Mouse (Mus musculus): ENCODE data around the gene Ilk. TPM values are rescaled to one million over a fixed set of nuclear protein-coding genes. Genes with fewer than 3 reads are reported as not detected.
"Not testable (repeated sequence)": the region's sequence is repeated elsewhere in the genome, so short reads cannot be mapped to it uniquely, and the experiment has no call there.

Gene Ilk
- polyA plus RNA-seq, 1 experiment from 2014 or later = 191 TPM

DNA sequence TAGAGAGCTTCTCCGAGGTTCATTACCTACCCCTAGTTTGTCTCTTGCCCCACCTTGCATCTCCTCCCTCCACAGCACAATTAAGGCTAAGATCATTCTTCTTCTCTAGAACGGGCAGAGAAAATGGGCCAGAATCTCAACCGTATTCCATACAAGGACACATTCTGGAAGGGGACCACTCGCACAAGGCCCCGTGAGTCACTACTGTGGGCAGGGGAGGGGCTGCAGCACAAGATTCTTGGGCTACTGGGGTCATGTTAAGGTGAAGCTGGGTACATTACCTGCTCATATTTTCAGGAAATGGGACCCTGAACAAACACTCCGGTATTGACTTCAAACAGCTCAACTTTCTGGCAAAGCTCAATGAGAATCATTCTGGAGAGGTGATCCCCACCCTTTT, 4.5 kb downstream of the Ilk start:
- WGBS = 81% methylated on average over 6 of the region's 6 CpGs
- Histone ChIP-seq H3K27me3 (replicated peaks; ENCODE audit: control insufficient read depth, insufficient read depth, low read length) (no peaks in the 10 kb centered on the region), H3K4me3 (replicated peaks; ENCODE audit: low read length) (no peak overlapping the region), H3K4me1 (replicated peaks; ENCODE audit: control insufficient read depth, insufficient read depth, low read length) (peaks cover 22% of the 10 kb centered on the region), H3K9ac (replicated peaks; ENCODE audit: low read depth, low read length) (no peak overlapping the region), H3K4me2 (ENCODE audit: low read length) (no peak overlapping the region), H3K9me3 (ENCODE audit: control insufficient read depth, low read length) (no peaks in the 10 kb centered on the region), H3K27ac (ENCODE audit: low read length) (no peak overlapping the region), H3K36me3 (ENCODE audit: control insufficient read depth, insufficient read depth) (0 out of 2 replicates have a peak, but pooled peaks cover 2% of the 10 kb centered on the region)
- ATAC-seq = no peak

DNA sequence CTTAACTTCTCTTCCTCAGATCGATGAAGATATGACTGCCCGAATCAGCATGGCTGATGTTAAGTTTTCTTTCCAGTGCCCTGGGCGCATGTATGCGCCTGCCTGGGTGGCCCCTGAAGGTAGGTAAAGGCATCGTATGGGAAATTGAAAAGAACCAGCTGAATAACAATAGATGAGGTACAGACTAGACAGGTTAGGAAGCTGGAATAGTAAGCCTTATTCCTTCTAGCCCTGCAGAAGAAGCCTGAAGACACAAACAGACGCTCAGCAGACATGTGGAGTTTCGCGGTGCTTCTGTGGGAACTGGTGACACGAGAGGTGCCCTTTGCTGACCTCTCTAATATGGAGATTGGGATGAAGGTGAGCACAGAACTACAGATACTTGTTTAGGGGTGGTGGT, 5.6 kb downstream of the Ilk start:
- Histone ChIP-seq H3K27ac (ENCODE audit: low read length) (no peak overlapping the region), H3K9me3 (ENCODE audit: control insufficient read depth, low read length) (no peaks in the 10 kb centered on the region), H3K36me3 (ENCODE audit: control insufficient read depth, insufficient read depth) (0 out of 2 replicates have a peak, but pooled peaks cover 4% of the 10 kb centered on the region), H3K9ac (replicated peaks; ENCODE audit: low read depth, low read length) (no peak overlapping the region), H3K4me1 (replicated peaks; ENCODE audit: control insufficient read depth, insufficient read depth, low read length) (peaks cover 22% of the 10 kb centered on the region), H3K4me2 (ENCODE audit: low read length) (no peak overlapping the region), H3K27me3 (replicated peaks; ENCODE audit: control insufficient read depth, insufficient read depth, low read length) (no peaks in the 10 kb centered on the region), H3K4me3 (replicated peaks; ENCODE audit: low read length) (no peak overlapping the region)
- 92% methylated on average over 9 of the region's 9 CpGs for WGBS
- no peak for ATAC-seq

DNA sequence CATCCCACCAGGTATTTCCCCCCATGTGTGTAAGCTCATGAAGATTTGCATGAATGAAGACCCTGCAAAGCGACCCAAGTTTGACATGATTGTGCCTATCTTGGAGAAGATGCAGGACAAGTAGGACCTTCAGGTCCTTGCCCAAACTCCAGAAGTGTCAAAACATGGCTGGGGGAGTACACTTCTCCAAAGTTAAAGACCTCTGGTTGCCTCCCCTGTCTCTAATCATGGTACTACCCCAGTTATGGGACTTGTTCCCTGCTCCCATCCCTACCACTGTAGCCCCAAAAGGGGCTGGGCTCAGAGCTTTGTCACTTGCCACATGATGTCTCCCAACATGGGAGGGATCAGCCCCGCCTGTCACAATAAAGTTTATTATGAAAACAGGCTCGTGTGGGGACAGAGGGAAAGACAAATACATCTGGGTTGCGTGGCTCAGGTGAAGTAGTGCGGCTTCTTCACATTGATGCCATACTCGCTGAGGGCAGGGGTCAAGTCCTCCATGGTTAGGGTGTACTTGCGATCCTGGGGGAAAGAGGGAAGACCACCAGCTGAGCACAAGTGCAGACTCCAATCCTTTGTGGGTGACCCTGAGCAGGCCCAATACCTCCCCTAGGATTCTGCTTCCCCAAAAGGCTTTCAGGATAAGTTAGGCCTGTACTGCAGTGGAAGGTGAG, 6.3 kb downstream of the Ilk start:
- H3K36me3 ChIP-seq (ENCODE audit: control insufficient read depth, insufficient read depth); H3K27ac ChIP-seq (ENCODE audit: low read length); H3K9me3 ChIP-seq (ENCODE audit: control insufficient read depth, low read length); H3K4me3 ChIP-seq (replicated peaks; ENCODE audit: low read length); H3K4me2 ChIP-seq (ENCODE audit: low read length); ATAC-seq; H3K9ac ChIP-seq (replicated peaks; ENCODE audit: low read depth, low read length); H3K27me3 ChIP-seq (replicated peaks; ENCODE audit: control insufficient read depth, insufficient read depth, low read length): not testable (repeated sequence)
- 83% methylated on average over 7 of the region's 7 CpGs for WGBS
- peaks cover 15% of the 10 kb centered on the region for H3K4me1 ChIP-seq (replicated peaks; ENCODE audit: control insufficient read depth, insufficient read depth, low read length)

DNA sequence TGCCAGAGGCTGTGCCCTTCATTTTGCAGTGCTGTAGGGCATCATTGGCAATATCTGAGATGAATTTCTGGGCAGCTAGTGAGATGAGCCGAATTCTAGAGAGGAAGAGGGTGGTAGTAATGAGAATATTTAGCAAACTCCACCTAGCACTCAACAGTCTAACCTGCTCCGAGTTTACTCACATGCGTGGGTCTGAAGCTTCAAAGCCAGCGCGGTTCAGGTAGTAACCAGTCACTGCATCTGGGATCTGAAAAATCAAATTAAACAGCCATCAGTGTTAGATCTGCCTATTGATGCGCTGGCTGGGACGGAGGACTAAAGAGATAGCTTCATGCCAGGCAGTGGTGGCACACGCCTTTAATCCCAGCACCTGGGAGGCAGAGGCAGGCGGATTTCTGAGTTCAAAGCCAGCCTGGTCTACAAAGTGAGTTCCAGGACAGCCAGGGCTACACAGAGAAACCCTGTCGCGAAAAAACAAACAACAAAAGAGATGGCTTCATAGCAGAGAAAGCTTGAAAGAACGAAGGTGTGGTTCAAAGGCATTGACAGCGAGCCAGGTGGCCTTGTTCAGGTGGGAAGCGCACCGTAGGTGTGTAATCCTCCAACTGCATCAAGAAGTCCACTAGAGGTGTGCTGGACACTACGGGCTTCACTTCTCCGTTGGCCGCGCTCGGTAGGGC, 7.0 kb downstream of the Ilk start:
- H3K27ac ChIP-seq (ENCODE audit: low read length); H3K36me3 ChIP-seq (ENCODE audit: control insufficient read depth, insufficient read depth): not testable (repeated sequence)

DNA sequence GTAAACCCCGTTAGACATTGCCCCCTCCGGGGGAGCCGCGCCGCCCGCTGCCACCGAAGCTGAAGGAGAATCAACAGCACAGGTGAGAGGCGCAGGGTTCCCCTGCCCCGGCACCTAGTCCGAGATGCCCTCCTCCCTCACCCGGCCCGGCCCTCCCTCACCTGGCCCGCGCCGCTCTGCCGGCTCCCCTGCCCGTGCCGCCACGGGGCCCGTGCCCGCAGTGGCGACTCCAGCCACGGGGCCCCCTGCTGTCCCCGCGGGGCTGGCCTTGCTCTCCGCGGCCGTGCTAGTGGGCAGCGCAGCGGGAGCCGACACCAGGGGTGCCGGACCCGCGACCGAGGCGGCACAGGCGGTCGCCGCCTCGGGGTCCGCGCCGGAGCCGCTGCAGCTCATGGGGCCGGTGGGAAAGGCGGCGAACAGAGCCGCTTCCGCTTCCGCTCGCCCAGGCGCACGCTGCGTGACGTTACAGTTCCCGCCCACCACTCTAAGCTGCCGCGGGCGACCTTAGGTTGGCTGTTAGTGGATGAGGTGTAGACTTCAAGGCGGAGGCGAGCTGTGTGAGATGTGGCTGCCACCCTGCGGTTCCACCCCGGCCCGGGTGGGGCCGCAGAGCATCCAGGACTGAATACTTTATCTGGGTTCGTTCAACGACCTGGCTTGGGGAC, 7.7 kb downstream of the Ilk start, which contains the start of gene Taf10:
Gene Taf10 (minus strand): TSS at position 436 of the 665 bp plus-strand sequence.
- H3K36me3 ChIP-seq (ENCODE audit: control insufficient read depth, insufficient read depth) = peaks cover 8% of the 10 kb centered on the region; the same call in 1 of the 2 replicates
- peak within 1 kb of the TSS; percentile 82 for H3K4me2 ChIP-seq (ENCODE audit: low read length)
- H3K9me3 ChIP-seq (ENCODE audit: control insufficient read depth, low read length) = no peaks in the 10 kb centered on the region
- WGBS = under 1% methylated on average over 63 of the region's 67 CpGs
- peaks cover 10% of the 10 kb centered on the region for H3K4me1 ChIP-seq (replicated peaks; ENCODE audit: control insufficient read depth, insufficient read depth, low read length)
- peak within 1 kb of the TSS; percentile 82 for H3K9ac ChIP-seq (replicated peaks; ENCODE audit: low read depth, low read length)
- peak within 1 kb of the TSS; percentile 82 for H3K27ac ChIP-seq (ENCODE audit: low read length)
- H3K27me3 ChIP-seq (replicated peaks; ENCODE audit: control insufficient read depth, insufficient read depth, low read length) = no peaks in the 10 kb centered on the region
- H3K4me3 ChIP-seq (replicated peaks; ENCODE audit: low read length) = peak within 1 kb of the TSS; percentile 84
- peak; percentile 98 for ATAC-seq

More for the DNA sequence above, 7.0 kb downstream of the Ilk start:
- not testable (repeated sequence) for H3K27me3 ChIP-seq (replicated peaks; ENCODE audit: control insufficient read depth, insufficient read depth, low read length); ATAC-seq; H3K9me3 ChIP-seq (ENCODE audit: control insufficient read depth, low read length)
- WGBS = 33% methylated on average over 20 of the region's 20 CpGs
- H3K4me3 ChIP-seq (replicated peaks; ENCODE audit: low read length) = peak overlapping the region; percentile 84
- H3K4me1 ChIP-seq (replicated peaks; ENCODE audit: control insufficient read depth, insufficient read depth, low read length) = peaks cover 14% of the 10 kb centered on the region
- peak overlapping the region; percentile 82 for H3K9ac ChIP-seq (replicated peaks; ENCODE audit: low read depth, low read length)
- H3K4me2 ChIP-seq (ENCODE audit: low read length) = peak overlapping the region; percentile 82

DNA sequence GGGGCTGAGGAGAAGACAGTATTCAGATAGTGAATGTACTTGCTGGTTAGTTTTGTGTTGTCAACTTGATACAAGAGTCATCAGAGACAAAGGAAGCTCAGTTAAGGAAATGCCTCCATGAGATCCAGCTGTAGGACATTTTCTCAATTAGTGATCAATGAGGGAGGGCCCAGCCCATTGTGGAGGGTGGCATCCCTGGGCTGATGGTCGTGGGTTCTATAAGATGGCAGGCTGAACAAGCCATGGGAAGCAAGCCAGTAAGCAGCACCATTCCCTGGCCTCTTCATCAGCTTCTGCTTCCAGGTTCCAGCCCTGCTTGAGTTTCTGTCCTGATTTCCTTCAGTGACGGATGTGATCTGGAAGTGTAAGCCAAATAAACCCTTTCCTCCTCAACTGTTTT, 11.4 kb downstream of the Ilk start:
- Histone ChIP-seq H3K4me1 (replicated peaks; ENCODE audit: control insufficient read depth, insufficient read depth, low read length) (peaks cover 20% of the 10 kb centered on the region), H3K27ac (ENCODE audit: low read length) (no peak overlapping the region), H3K4me3 (replicated peaks; ENCODE audit: low read length) (no peak overlapping the region), H3K27me3 (replicated peaks; ENCODE audit: control insufficient read depth, insufficient read depth, low read length) (no peaks in the 10 kb centered on the region), H3K9ac (replicated peaks; ENCODE audit: low read depth, low read length) (no peak overlapping the region), H3K36me3 (ENCODE audit: control insufficient read depth, insufficient read depth) (peaks cover 6% of the 10 kb centered on the region; the same call in 1 of the 2 replicates), H3K9me3 (ENCODE audit: control insufficient read depth, low read length) (no peaks in the 10 kb centered on the region), H3K4me2 (ENCODE audit: low read length) (no peak overlapping the region)
- WGBS = 81% methylated on average over 2 of the region's 2 CpGs
- no peak for ATAC-seq

DNA sequence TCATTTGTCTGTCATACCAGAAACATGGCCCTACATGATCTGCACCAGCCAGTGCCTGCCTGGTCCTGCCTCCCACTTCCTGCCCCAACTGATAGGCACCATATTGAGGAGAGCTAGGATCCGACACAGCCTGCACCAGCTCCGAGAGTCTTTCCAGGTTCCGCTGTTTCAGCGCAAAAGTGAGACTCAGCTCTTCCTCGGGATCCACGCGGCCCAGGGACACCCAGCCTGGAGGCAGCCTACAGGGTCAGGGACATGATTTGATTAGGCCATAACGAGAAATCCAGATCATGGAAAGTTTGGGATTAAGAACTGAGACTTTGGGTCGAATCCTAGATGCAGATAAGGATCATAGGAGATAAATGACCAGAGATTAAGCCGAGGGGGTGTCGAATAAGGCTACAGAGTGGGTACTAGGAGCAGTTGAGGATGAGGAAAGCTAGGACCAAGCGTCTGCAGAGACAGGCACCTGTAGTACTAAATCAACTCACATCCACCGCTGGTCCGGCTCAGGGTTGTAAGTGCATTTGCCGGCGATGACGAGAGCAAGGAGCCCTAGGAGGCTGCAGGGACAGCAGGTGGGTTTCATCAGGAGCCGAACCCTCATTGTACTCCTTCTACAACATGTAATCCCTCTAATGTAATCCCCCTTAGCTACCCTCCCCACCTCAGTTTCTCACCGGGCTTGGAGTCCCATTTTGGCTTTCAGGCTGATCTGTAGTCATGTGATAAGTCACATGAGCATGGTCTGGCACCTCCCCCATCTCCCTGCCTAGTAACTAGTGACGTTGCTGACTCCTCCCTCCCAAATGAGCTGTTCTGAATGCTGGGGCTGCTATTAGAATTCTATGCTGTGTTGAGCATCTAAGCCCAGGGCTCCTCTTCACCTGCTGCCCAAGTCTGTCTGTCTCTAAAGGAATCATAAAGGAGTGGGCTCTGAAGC, 15.4 kb downstream of the Ilk start, which contains the start of gene Tpp1:
Gene Tpp1 (minus strand): TSS at position 745 of the 943 bp plus-strand sequence.
- Histone ChIP-seq H3K4me2 (ENCODE audit: low read length) (peak within 1 kb of the TSS; percentile 52), H3K27me3 (replicated peaks; ENCODE audit: control insufficient read depth, insufficient read depth, low read length) (no peaks in the 10 kb centered on the region), H3K27ac (ENCODE audit: low read length) (peak within 1 kb of the TSS; percentile 43), H3K4me3 (replicated peaks; ENCODE audit: low read length) (peak within 1 kb of the TSS; percentile 45), H3K4me1 (replicated peaks; ENCODE audit: control insufficient read depth, insufficient read depth, low read length) (peaks cover 10% of the 10 kb centered on the region), H3K9ac (replicated peaks; ENCODE audit: low read depth, low read length) (peak within 1 kb of the TSS; percentile 60), H3K36me3 (ENCODE audit: control insufficient read depth, insufficient read depth) (peaks cover 42% of the 10 kb centered on the region), H3K9me3 (ENCODE audit: control insufficient read depth, low read length) (no peaks in the 10 kb centered on the region)
- WGBS = 17% methylated on average over 20 of the region's 20 CpGs
- ATAC-seq = peak; percentile 93

DNA sequence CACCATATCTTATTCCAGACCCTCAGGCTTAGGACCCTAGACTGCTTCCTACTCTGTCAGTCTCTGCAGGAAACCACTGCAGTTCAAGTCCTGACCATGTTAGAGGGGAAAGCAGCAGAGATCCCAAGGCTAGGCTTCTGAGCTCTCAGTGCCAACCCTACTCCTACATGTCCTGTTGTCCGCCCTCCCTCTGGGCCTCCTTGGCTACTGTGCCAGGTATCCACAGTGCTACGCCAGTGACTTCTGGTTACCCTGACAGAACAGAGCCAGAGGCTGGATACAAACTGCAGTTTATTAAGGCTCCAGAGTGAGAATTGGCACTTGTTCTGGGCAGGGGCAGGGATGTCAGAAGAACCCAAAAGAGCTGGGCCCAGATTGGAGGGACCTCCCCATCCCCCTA, 16.3 kb downstream of the Ilk start:
- peak; percentile 9 for ATAC-seq
- Histone ChIP-seq H3K4me3 (replicated peaks; ENCODE audit: low read length) (no peak overlapping the region), H3K9me3 (ENCODE audit: control insufficient read depth, low read length) (no peaks in the 10 kb centered on the region), H3K4me1 (replicated peaks; ENCODE audit: control insufficient read depth, insufficient read depth, low read length) (peaks cover 10% of the 10 kb centered on the region), H3K27ac (ENCODE audit: low read length) (no peak overlapping the region), H3K4me2 (ENCODE audit: low read length) (no peak overlapping the region), H3K36me3 (ENCODE audit: control insufficient read depth, insufficient read depth) (peaks cover 47% of the 10 kb centered on the region), H3K9ac (replicated peaks; ENCODE audit: low read depth, low read length) (no peak overlapping the region), H3K27me3 (replicated peaks; ENCODE audit: control insufficient read depth, insufficient read depth, low read length) (no peaks in the 10 kb centered on the region)
- 90% methylated on average over 2 of the region's 2 CpGs for WGBS

Measured in forebrain, embryonic 16.5 days (tissue).